Mouse (Mus musculus): ENCODE measurements around the gene Brip1.

Gene Brip1

DNA sequence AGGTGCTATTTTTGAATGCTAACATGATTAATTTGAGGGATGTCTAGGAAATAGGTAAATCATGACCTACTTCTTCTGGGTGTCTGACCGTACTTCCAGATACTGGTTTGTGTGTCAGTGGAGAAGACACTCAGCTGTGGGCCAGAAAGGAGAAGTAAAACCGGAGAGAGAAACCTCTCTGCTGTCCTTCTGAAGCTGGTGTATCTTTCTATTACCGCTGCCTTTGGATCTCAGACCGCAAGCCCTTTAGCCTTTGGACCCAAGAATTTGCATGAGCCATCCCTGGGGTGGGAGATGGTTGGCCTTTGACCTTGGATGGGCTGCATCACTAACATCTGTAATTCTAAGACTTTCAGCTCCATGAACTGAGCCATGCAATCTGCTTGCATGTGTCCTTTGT, 93.7 kb downstream of the Brip1 start:
- no peak for DNase-seq (ENCODE audit: low spot score)

DNA sequence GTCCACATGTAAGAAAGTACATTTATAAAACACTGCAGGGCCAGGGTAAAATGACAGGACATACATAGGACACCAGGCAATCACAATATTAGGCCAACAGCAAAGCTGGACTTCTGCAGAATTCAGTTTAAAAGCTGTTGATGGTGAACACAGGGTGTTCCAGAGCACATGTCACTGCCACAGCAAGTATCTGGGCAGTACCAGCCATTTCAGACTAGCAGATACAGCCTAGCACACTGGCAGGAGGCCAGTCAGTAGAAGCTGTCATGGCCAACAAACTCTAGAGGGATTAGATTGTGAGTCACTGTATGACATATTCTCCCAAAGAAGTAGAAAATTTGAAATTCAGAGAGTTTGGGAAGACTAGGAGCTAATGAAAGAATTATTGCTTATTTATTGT, 94.4 kb downstream of the Brip1 start:
- DNase-seq (ENCODE audit: low spot score): no peak

- DNase-seq (ENCODE audit: low spot score): no peak
Measured at GRCm38 (mm10) chr11:86101191-86101590, 99.8 kb downstream of the Brip1 start.

GRCm38 (mm10) chr11:86099341-86099740, 101.7 kb downstream of the Brip1 start:
- no peak for DNase-seq (ENCODE audit: low spot score)

DNA sequence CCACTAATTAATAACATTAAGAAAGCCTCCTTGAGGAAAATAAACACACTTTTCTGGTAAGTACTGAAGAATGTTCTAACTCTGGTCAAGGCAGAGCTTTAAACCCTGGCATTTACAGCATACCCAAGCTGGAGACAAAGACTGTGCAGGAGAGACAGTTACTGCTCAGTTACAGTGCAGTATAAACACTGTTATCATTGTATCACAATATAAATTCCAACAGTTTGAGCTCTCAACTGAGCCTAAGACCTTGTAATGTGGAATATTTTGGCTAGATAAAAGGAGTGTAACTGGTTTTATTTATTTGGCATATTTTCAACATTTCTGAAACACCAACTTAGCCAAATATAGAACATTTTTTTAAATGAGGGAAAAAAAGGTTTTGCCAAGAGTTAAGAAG, 112.2 kb downstream of the Brip1 start:
- no peak for DNase-seq (ENCODE audit: low spot score)

DNA sequence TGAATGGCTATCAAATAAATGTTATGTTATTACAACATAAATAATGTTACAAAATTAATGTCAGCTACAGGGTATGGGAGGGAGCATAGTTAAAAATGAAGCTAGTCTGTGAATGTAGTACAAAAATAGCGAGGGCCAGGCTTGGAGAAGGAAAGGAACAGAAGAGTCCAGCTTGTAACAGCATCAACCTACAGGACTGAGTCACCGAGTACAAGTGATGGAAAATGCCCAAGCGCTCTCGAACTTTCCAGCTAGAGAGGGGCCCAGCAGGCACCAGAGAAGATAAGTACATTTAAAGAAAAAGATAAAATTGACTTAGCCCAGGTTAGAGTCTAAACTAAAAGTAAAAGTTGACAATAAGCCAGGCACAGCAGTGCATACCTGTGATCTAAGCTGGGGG, 116.5 kb downstream of the Brip1 start:
- DNase-seq (ENCODE audit: low spot score): no peak

GRCm38 (mm10) chr11:86078025-86078424, 123.0 kb downstream of the Brip1 start:
- DNase-seq (ENCODE audit: low spot score): no peak

- DNase-seq (ENCODE audit: low spot score): no peak
Measured at GRCm38 (mm10) chr11:86076966-86077365, 124.0 kb downstream of the Brip1 start.

DNA sequence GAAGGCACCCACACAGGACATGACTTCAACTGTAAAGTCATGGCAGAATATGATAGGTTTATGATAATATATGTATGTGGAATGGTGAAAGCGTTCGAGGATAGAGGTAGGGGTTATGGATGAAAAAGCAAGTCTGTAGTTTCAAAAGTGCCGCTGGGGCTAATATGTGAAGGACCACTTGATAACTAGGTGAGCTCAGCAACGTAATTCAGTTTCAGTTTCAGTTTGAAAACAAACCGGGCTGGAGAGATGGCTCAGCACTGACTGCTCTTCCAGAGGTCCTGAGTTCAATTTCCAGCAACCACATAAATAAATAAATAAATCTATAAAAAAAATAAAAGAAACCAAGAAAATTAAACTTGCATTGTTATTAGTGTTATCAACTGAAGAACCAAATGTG, 124.6 kb downstream of the Brip1 start:
- DNase-seq (ENCODE audit: low spot score): no peak

- no peak for DNase-seq (ENCODE audit: low spot score)
Measured at GRCm38 (mm10) chr11:86075371-86075770, 125.6 kb downstream of the Brip1 start.

DNA sequence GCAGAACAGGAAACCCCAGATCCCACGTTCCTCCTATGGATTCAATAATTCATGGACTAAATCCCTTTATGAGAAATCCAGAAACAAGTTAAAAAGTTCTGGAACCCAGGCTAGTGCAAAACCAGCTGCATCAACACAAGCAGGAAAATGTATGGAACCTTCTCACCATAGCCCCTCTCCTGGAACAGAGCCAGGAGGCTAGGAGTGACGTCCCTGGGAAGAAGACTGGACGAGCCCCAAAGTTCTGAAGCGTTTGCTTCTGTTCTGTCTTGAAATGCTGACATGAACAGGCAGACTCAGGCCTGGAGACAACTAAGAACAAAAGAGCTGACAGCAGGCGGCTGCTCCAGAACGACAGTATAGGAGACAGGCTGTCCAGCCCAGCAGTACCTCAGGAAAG, 132.3 kb downstream of the Brip1 start:
- no peak for DNase-seq (ENCODE audit: low spot score)

DNA sequence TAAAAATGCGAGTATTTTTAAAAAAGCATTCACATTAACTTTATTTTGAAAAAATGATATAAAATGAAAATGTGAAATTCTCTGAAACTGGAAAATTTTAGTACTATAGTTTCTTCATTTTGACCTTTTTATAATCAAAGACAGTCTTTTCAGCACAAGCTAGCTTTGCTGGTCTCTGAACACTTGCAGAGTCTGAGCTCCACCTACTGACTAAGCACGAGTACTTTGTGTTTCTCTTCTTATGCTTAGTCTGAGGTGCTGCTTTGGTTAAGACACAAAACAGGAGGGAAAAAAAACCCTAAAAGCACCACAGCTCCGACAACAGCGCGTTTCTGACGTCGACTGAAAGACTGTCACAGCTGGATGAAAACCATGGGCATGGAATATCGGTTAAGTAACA, 133.8 kb downstream of the Brip1 start:
- DNase-seq (ENCODE audit: low spot score): no peak

DNA sequence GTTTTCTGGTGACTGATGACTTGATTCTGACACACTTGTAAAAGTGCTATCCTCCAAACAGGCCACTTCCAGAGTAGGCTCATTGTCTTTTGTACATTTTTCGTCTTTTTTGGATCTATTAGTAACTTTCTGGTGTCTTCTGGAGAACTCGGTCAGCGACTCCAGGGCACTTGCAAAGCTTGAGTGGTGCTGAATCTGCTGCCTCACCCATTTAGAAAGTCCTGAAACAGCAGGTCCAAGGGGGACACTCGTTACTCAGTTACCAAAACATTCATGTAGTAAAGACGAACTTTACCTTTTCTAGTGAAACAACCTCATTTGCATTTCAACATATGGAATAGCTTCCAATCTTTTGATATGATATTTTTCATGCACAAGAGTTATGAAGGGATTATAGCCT, 136.1 kb downstream of the Brip1 start:
- no peak for DNase-seq (ENCODE audit: low spot score)

DNA sequence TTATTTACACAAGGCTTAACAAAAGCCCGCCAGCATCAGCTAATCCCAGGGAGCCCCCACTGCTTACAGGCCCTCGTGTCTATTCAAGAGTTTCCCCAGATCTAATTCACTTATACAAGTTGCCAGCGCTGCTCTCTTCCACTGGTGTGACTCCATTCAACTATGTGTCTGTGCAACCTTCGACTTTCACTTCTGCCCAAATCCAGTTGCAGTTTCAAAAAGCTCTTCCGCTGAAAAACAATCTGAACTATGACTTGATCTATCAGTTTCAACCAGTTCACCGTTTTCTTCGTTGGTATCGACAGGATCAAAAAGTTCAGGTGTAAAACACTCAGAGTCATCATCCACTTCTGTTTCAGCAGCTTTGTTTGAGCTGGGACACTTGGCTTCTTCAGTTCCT, 139.8 kb downstream of the Brip1 start:
- DNase-seq (ENCODE audit: low spot score): no peak

- DNase-seq (ENCODE audit: low spot score): no peak
Measured at GRCm38 (mm10) chr11:86059123-86059522, 141.9 kb downstream of the Brip1 start.

DNA sequence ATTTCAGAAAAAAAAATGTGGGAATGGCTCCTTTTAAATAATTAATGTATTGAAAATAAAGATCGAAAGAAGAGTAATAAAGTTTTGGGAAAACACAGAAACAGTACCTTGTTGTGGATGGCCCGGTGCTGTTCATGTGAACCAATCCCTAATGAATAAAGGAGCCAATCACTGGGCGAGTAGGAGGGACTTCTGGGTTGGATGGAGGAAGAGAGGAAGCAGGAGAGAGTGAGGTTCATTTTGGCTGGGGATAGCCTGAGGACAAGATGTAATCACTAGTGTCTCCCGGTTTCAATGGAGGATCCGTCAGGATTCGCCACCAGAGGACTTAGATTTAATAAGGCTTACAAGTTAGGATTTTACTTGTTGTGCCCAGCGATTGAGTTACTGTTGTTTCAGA, 145.2 kb downstream of the Brip1 start:
- no peak for DNase-seq (ENCODE audit: low spot score)

DNA sequence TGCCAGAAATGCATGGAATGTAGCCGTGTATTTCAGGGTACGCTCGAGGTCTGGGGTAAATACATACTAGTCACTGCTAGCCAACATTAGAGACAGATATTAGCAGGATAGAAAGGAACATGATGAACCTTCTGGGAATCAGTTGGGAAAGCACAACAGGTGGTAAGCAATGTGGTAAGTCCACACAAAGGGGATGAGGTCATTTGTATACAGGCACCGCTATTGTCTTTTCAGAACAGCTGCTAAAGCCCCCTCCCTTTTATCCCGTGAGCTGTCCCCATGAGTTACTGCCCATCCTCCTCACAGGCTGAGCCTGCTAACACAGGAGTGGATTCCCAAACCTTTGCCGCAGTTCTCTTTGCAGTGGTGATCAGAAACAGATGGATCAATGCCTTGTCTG, 149.6 kb downstream of the Brip1 start:
- DNase-seq (ENCODE audit: low spot score): no peak

GRCm38 (mm10) chr11:86050430-86051280, 150.3 kb downstream of the Brip1 start:
- DNase-seq (ENCODE audit: low spot score): no peak

GRCm38 (mm10) chr11:86039994-86040393, 161.0 kb downstream of the Brip1 start:
- no peak for DNase-seq (ENCODE audit: low spot score)

DNA sequence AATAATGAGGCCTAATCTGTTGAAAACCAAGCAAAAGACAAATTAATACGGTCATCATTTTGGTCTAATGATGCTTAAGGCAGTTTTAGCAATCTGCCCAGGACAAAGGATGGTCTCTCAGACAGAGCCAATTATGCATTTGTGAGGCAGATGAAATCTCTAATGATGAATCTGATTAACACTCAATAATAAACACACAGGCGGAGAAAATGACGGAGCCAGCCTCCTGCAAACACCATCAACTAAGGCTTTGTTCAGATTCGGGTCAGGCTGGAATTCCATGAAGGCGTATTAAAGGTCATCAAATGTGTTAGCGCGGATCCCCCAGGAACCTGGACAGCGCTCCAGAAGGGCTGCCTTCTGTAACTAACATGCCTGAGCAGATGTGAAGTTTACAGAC, 161.6 kb downstream of the Brip1 start:
- no peak for DNase-seq (ENCODE audit: low spot score)

DNA sequence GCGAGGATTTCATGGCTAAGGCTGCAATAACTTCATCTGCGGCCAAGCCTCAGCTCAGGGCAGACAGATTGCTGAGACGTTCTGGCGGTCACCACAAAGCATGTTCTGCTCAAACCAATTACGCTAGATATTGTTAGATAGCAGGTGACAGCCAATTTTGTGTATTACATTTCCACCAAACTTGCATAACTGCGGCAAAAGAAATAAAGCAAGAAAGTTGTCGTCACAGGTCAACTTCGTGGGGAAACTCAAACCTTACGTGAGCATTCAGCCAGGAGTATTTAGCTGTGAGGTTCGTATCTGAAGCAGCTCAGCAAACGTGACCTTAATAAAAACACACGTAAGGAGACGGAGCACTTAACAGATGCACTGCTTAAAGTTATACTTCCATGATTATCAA, 162.3 kb downstream of the Brip1 start:
- no peak for DNase-seq (ENCODE audit: low spot score)

DNA sequence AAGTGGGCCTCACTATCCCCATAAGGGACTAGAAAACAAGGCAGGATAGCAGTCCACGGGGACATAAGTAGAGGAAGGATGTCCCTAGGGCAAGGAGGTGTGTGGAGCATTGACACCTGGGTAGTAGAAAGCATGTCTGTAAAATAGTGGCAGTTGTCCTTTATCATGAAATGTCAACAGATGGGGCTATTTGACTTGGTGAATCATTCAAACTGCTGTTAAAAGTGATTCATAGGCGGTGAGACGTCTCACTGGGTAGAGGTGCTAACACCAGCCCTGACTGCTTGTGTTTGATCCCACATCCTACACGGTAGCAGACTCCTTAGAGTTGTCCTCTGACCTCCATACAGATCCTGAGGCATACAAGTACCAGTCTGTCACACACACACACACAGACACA, 168.1 kb downstream of the Brip1 start:
- DNase-seq (ENCODE audit: low spot score): no peak

GRCm38 (mm10) chr11:86028034-86028433, 173.0 kb downstream of the Brip1 start:
- no peak for DNase-seq (ENCODE audit: low spot score)

GRCm38 (mm10) chr11:86026556-86027194, 174.3 kb downstream of the Brip1 start:
- DNase-seq (ENCODE audit: low spot score): no peak

Measured in urinary bladder, postnatal 10 days (tissue).